Mouse (Mus musculus) thymus, postnatal 0 days (tissue): ENCODE measurements around the gene Foxs1. TPM values are rescaled to one million over a fixed set of nuclear protein-coding genes. Genes with fewer than 3 reads are reported as not detected.

Experiments
- DNase-seq: peaks from one replicate; pipeline ENCODE4 v3.0.0-alpha.2; 2015; ENCODE audit warnings: low spot score
- polyA plus RNA-seq: library from polyadenylated mRNA; unstranded; fragments of >200 nt; fragmentation: Nextera tagmentation; extraction: Ambion mirVana; gene quantifications from 2 replicates; pipeline ENCODE4 v1.2.1, GENCODE M21; 2015

Gene Foxs1
- polyA plus RNA-seq, 1 experiment from 2014 or later, result 3.6 TPM

- DNase-seq, result peak; percentile 8
These were observed 27.8 kb downstream of the Foxs1 start for GRCm38 (mm10) chr2:152905036-152905829.

GRCm38 (mm10) chr2:152904127-152904643 lies 28.8 kb downstream of the Foxs1 start:
- peak; percentile 31 for DNase-seq

GRCm38 (mm10) chr2:152903586-152903985 lies 29.4 kb downstream of the Foxs1 start:
- DNase-seq, result no peak

GRCm38 (mm10) chr2:152902658-152903057 lies 30.4 kb downstream of the Foxs1 start:
- DNase-seq, result no peak

- DNase-seq, result no peak
These were observed 31.7 kb downstream of the Foxs1 start for GRCm38 (mm10) chr2:152901296-152901695.

- no peak for DNase-seq
These were observed 34.0 kb downstream of the Foxs1 start for GRCm38 (mm10) chr2:152899011-152899410.

- no peak for DNase-seq
These were observed 36.1 kb downstream of the Foxs1 start for GRCm38 (mm10) chr2:152896926-152897325.

- no peak for DNase-seq
These were observed 37.2 kb downstream of the Foxs1 start for GRCm38 (mm10) chr2:152895834-152896233.

- DNase-seq, result no peak
These were observed 44.2 kb downstream of the Foxs1 start for GRCm38 (mm10) chr2:152888774-152889173.

GRCm38 (mm10) chr2:152887230-152887629 lies 45.8 kb downstream of the Foxs1 start:
- DNase-seq, result no peak

GRCm38 (mm10) chr2:152884101-152884645 lies 48.8 kb downstream of the Foxs1 start:
- DNase-seq, result no peak

Other genes starting within 250 kb of the Foxs1 start
- 15.6 and 17.2 TPM in 2 replicates for gene Mcts2, start 246.2 kb downstream of the Foxs1 start, polyA plus RNA-seq
- gene Id1, start 197.0 kb downstream of the Foxs1 start, polyA plus RNA-seq, result 22.9 and 23.9 TPM in 2 replicates
- 5.6 and 6.5 TPM in 2 replicates for gene Cox4i2, start 179.0 kb downstream of the Foxs1 start, polyA plus RNA-seq
- 178 TPM in 2 replicates for gene Bcl2l1, start 101.5 kb downstream of the Foxs1 start, polyA plus RNA-seq
- gene Tpx2, start 85.2 kb downstream of the Foxs1 start, polyA plus RNA-seq, result 72.5 and 81.3 TPM in 2 replicates
- 0.05 and 0.10 TPM in 2 replicates for gene Mylk2, start 21.9 kb downstream of the Foxs1 start, polyA plus RNA-seq
- gene Dusp15, start 18.5 kb upstream of the Foxs1 start, polyA plus RNA-seq, result 1.0 and 1.2 TPM in 2 replicates
- gene Ttll9, start 29.3 kb upstream of the Foxs1 start, polyA plus RNA-seq, result 3.0 and 3.3 TPM in 2 replicates
- gene Pdrg1, start 82.2 kb upstream of the Foxs1 start, polyA plus RNA-seq, result 166 and 168 TPM in 2 replicates
- 0.06 TPM in 1 of 2 replicates, not detected in the other for gene Xkr7, start 98.6 kb upstream of the Foxs1 start, polyA plus RNA-seq
- 0.33 and 0.77 TPM in 2 replicates for gene Ccm2l, start 132.7 kb upstream of the Foxs1 start, polyA plus RNA-seq
- 5.8 and 7.3 TPM in 2 replicates for gene Hck, start 175.3 kb upstream of the Foxs1 start, polyA plus RNA-seq
- 32.4 and 34.9 TPM in 2 replicates for gene Tm9sf4, start 228.1 kb upstream of the Foxs1 start, polyA plus RNA-seq